Mouse (Mus musculus) fibroblast of lung, adult 2 months (primary cell): ENCODE data around the gene Shroom4.

Source experiments
- DNase-seq: peaks from one replicate; pipeline ENCODE4 v3.0.0-alpha.2; 2011; ENCODE audit warnings: low read depth

The Shroom4 gene

DNA sequence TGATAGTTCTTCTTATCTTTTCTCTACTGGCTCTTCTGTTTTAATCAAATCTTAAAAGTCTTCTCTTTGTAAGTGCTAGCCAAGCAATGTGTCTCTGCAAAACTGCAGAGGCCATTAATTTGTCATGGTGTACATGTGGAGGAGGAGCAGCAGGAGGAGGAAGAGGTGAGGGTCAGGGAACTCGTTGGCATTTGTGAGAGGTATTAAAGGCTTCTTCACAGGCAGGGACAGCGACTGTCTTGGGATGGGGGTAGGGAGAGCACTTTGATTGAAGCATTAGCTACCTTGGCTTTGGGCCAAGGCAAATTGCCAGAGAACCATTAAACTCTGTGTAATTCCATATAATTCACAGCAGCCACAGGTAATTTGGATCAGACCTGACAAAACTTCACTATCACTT is 96.7 kb downstream of the Shroom4 start:
- no peak for DNase-seq

DNA sequence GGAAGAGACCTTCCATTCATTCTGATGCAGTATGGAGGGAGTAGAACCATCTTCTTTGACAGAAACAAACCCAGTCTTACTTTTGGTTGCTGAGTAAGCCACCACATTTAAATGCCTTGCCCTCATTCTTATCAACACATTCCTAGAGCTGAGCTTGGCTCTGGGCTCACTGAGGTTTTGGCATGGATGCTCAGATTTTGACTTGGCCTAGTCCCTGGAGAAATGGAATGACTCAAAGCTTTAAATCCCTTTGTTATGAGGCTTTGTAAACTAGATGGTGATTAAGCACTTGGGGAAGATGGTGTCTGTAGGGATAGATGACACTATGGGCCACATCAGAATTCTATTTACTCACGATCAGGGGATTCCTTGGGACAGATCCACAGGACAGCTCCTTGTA is 102.2 kb downstream of the Shroom4 start:
- DNase-seq, result peak; percentile 61

- no peak for DNase-seq
Measured at GRCm38 (mm10) chrX:6517217-6517616, 117.6 kb downstream of the Shroom4 start.

GRCm38 (mm10) chrX:6518421-6518820 is 118.8 kb downstream of the Shroom4 start:
- no peak for DNase-seq

GRCm38 (mm10) chrX:6522935-6523334 is 123.3 kb downstream of the Shroom4 start:
- DNase-seq, result no peak

GRCm38 (mm10) chrX:6536636-6537035 is 137.0 kb downstream of the Shroom4 start:
- no peak for DNase-seq

- DNase-seq, result no peak
Measured at GRCm38 (mm10) chrX:6537689-6538088, 138.0 kb downstream of the Shroom4 start.

- DNase-seq, result no peak
Measured at GRCm38 (mm10) chrX:6565066-6565465, 165.4 kb downstream of the Shroom4 start.

GRCm38 (mm10) chrX:6574511-6574910 is 174.9 kb downstream of the Shroom4 start:
- no peak for DNase-seq

DNA sequence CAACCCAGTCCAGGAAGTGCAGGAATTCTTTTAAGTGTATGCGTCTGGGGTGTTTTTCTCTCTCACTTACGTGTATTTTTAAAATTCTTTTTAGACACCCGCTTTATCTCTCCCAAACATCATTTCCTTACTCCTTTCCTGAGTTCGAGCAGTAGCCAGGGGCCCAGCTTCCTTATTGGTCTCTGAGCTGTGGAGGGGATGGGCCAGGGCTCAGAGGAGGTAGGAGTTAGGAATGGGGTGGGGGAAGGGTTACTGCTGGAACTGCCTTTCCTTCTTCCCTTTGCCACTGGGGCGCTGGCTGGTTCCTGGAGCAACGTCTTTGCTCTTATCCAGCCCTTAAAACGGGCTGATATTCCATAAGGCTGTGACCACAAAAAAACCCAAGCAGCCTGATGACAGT is 177.3 kb downstream of the Shroom4 start:
- DNase-seq, result no peak

DNA sequence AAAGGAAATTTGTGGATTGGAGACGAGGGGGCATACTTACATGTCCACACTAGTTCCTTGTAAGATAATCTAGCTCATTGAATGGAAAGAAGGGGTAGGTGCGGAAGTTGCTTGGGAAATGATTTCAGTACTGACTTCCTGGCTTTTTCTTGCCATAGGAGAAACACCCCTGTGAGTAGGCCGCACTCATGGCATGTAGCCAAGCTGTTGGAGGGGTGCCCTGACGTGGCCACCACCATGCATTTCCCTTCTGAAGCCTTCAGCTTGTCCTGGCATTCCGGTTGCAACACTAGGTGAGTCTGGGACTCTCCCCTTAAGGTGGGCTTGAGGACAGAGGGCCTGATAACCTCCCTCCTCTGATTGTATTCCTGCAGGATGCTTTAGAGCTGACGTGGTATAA is 181.0 kb downstream of the Shroom4 start:
- no peak for DNase-seq

- no peak for DNase-seq
Measured at GRCm38 (mm10) chrX:6581181-6581580, 181.5 kb downstream of the Shroom4 start.

DNA sequence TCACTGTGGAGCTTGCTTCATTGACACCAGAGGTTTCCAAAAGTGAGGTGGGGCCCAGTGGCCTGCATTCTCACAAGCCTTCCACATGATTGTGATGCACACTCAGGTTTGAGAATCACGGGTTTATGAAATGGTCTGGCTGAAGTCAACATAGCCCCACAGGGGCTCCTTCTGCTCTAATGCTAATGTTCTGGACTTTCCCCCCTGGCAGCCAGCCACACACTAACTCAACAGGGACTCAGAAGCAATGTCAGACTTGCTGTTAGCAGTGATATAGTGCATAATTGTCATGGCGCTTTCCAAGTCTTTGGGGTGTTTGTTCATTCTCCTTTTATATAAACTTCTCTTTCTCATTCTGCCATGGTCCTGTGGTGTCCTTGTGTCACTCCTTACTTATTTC is 183.0 kb downstream of the Shroom4 start:
- no peak for DNase-seq

- DNase-seq, result no peak
Measured at GRCm38 (mm10) chrX:6594183-6594582, 194.5 kb downstream of the Shroom4 start.

DNA sequence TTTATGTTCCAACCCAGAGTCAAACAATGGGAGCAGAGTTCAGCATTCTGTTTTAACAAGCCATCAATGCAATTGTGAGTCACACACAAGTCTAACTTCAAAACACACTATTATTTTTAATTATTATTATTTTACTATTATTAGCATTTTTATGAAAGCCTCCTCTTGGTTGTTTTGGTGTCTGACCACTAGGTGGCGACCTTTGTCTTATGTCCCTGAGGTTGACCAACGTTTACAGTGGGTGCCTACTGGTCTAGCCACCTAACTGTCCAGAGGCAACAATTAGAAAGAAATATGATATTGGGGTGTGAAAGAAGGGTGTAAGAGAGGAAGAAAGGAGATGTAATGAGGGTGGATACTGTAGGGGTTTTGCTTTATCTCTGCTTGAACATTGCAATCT is 254.4 kb downstream of the Shroom4 start:
- no peak for DNase-seq

- no peak for DNase-seq
Measured at GRCm38 (mm10) chrX:6658820-6659324, 259.2 kb downstream of the Shroom4 start.
